Mouse (Mus musculus): ENCODE data around the gene Diaph3.
A peak's percentile ranks its signal among the peaks of the same experiment; 100 is the strongest.

Gene Diaph3

GRCm38 (mm10) chr14:86837642-86838041 is 303.4 kb downstream of the Diaph3 start:
- DNase-seq = no peak

- no peak for DNase-seq
These were observed 306.2 kb downstream of the Diaph3 start for GRCm38 (mm10) chr14:86834851-86835250.

- DNase-seq = no peak
These were observed 306.8 kb downstream of the Diaph3 start for GRCm38 (mm10) chr14:86834269-86834668.

GRCm38 (mm10) chr14:86833003-86833402 is 308.0 kb downstream of the Diaph3 start:
- DNase-seq = no peak

- DNase-seq = no peak
These were observed 324.8 kb downstream of the Diaph3 start for GRCm38 (mm10) chr14:86816246-86816645.

- DNase-seq = no peak
These were observed 352.0 kb downstream of the Diaph3 start for GRCm38 (mm10) chr14:86788880-86789641.

GRCm38 (mm10) chr14:86786866-86787265 is 354.2 kb downstream of the Diaph3 start:
- peak; percentile 77 for DNase-seq

GRCm38 (mm10) chr14:86781553-86782273 is 359.3 kb downstream of the Diaph3 start:
- peak; percentile 81 for DNase-seq

GRCm38 (mm10) chr14:86773311-86773710 is 367.7 kb downstream of the Diaph3 start:
- DNase-seq = no peak

- DNase-seq = peak; percentile 43
These were observed 368.6 kb downstream of the Diaph3 start for GRCm38 (mm10) chr14:86772176-86773150.

GRCm38 (mm10) chr14:86764286-86764685 is 376.7 kb downstream of the Diaph3 start:
- DNase-seq = no peak

- DNase-seq = no peak
These were observed 383.2 kb downstream of the Diaph3 start for GRCm38 (mm10) chr14:86757604-86758520.

GRCm38 (mm10) chr14:86757132-86757531 is 383.9 kb downstream of the Diaph3 start:
- no peak for DNase-seq

- no peak for DNase-seq
These were observed 390.7 kb downstream of the Diaph3 start for GRCm38 (mm10) chr14:86750351-86750750.

GRCm38 (mm10) chr14:86749425-86749824 is 391.6 kb downstream of the Diaph3 start:
- DNase-seq = no peak

GRCm38 (mm10) chr14:86748876-86749275 is 392.2 kb downstream of the Diaph3 start:
- DNase-seq = peak; percentile 84

- DNase-seq = no peak
These were observed 396.5 kb downstream of the Diaph3 start for GRCm38 (mm10) chr14:86744523-86744922.

- no peak for DNase-seq
These were observed 399.0 kb downstream of the Diaph3 start for GRCm38 (mm10) chr14:86741855-86742531.

- peak; percentile 22 for DNase-seq
These were observed 402.1 kb downstream of the Diaph3 start for GRCm38 (mm10) chr14:86738916-86739315.

GRCm38 (mm10) chr14:86736646-86737045 is 404.4 kb downstream of the Diaph3 start:
- no peak for DNase-seq

GRCm38 (mm10) chr14:86731300-86731699 is 409.7 kb downstream of the Diaph3 start:
- peak; percentile 18 for DNase-seq
